Mouse (Mus musculus) cerebellum, adult 9-10 months (tissue): ENCODE results near the gene Uspl1.

Experiments used
- DNase-seq: peaks from one replicate; pipeline ENCODE4 v3.0.0; 2022

Gene Uspl1

GRCm38 (mm10) chr5:149261866-149262265 lies 77.7 kb downstream of the Uspl1 start:
- DNase-seq: no peak

DNA sequence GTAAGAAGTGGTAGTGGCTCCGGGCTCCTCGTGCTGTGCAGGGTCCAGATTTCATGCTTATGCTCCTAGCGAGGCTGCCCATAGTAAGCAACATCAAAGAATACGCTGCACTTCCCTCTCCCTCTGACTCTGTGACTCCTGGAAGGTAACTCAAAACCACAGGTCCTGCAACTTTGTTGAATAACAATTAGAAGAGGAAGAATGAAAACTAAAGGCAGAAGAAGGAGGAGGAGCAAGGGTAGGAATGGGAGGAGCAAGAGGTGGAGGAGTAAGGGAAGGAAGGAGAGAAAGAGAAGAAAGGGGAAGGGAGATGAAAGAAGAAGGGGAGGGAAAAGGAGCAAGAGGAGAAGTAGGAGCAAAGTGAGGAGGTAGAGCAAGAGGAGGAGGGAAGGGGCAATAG lies 80.3 kb downstream of the Uspl1 start, which contains the start of gene Alox5ap:
Gene Alox5ap, plus strand, starts transcription at position 363 of the 400 bp plus-strand sequence.
- no peak for DNase-seq

DNA sequence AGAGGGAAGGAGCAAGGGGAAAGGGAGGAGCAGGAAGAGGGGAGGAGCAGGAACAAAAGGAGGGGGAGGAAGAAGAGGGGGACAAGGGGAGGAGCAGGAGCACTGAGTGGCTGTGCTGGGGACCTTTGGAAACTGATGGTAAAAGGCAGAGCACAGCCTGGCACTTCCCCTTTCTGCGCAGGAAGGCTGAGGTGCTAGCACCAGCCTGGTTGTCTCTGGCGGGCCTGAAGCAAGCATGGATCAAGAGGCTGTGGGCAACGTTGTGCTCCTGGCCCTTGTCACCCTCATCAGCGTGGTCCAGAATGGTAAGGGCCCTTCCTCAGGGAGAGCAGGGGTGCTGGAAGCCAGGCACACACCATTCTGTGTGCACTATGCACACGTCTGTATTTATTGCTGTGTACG lies 80.7 kb downstream of the Uspl1 start:
- no peak for DNase-seq
